Mouse (Mus musculus) limb, embryonic 11.5 days (tissue): ENCODE measurements around the gene Ltb. TPM values are rescaled to one million over a fixed set of nuclear protein-coding genes. Genes with fewer than 3 reads are reported as not detected.

Source experiments
- ATAC-seq: fragments of 200-750 bp; cut with Nextera tagmentation; 2 replicates; pipeline ENCODE4 v1.8.0; 2017; ENCODE audit warnings: low read depth; ENCODE audit not compliant: insufficient number of reproducible peaks, low FRiP score, low TSS enrichment
- DNase-seq: peaks from one replicate; pipeline ENCODE4 v3.0.0-alpha.2; 2015; ENCODE audit warnings: low spot score
- H3K27ac ChIP-seq: fragments of 300-500 bp; sonication (generic); replicated peaks from 2 replicates; pipeline ENCODE4 v1.5.1; 2014; ENCODE audit warnings: low read depth, mild to moderate bottlenecking, low read length
- H3K27me3 ChIP-seq: fragments of 300-500 bp; sonication (generic); 2 replicates; pipeline ENCODE4 v1.6.1; 2014; ENCODE audit warnings: mild to moderate bottlenecking, low read length, mixed read lengths; ENCODE audit not compliant: control insufficient read depth, insufficient read depth
- H3K36me3 ChIP-seq: fragments of 300-500 bp; sonication (generic); 2 replicates; pipeline ENCODE4 v1.6.1; 2014; ENCODE audit warnings: mild to moderate bottlenecking, low read length, moderate library complexity, mixed read lengths; ENCODE audit not compliant: control insufficient read depth, insufficient read depth
- H3K4me1 ChIP-seq: fragments of 300-500 bp; sonication (generic); 2 replicates; pipeline ENCODE4 v1.6.1; 2014; ENCODE audit warnings: low read length, mixed read lengths; ENCODE audit not compliant: control insufficient read depth, insufficient read depth
- H3K4me2 ChIP-seq: fragments of 300-500 bp; sonication (generic); 2 replicates; pipeline ENCODE4 v1.6.1; 2014; ENCODE audit warnings: low read depth, mild to moderate bottlenecking, moderate library complexity; ENCODE audit not compliant: severe bottlenecking
- H3K4me3 ChIP-seq: fragments of 300-500 bp; sonication (generic); 2 replicates; pipeline ENCODE4 v1.5.1; 2014; ENCODE audit warnings: low read depth, low read length
- H3K9ac ChIP-seq: fragments of 300-500 bp; sonication (generic); 2 replicates; pipeline ENCODE4 v1.6.1; 2014; ENCODE audit warnings: mild to moderate bottlenecking, low read length
- H3K9me3 ChIP-seq: fragments of 300-500 bp; sonication (generic); 2 replicates; pipeline ENCODE4 v1.6.1; 2016; ENCODE audit warnings: low read length; ENCODE audit not compliant: control insufficient read depth
- WGBS: fragments of 180-500 bp; shearing (Covaris S2); extraction: QIAGEN DNeasy Blood & Tissue Kit; methylation state at CpG from one replicate; pipeline ENCODE4 v1.1.7; 2014; 5-methylcytosine and 5-hydroxymethylcytosine counted together
- polyA plus RNA-seq: library from polyadenylated mRNA; unstranded; fragments of >200 nt; fragmentation: Nextera tagmentation; extraction: Ambion mirVana; gene quantifications from 2 replicates; pipeline ENCODE4 v1.2.1, GENCODE M21; 2014

Ltb gene
- polyA plus RNA-seq, 1 experiment from 2014 or later, result 0.45 TPM

DNA sequence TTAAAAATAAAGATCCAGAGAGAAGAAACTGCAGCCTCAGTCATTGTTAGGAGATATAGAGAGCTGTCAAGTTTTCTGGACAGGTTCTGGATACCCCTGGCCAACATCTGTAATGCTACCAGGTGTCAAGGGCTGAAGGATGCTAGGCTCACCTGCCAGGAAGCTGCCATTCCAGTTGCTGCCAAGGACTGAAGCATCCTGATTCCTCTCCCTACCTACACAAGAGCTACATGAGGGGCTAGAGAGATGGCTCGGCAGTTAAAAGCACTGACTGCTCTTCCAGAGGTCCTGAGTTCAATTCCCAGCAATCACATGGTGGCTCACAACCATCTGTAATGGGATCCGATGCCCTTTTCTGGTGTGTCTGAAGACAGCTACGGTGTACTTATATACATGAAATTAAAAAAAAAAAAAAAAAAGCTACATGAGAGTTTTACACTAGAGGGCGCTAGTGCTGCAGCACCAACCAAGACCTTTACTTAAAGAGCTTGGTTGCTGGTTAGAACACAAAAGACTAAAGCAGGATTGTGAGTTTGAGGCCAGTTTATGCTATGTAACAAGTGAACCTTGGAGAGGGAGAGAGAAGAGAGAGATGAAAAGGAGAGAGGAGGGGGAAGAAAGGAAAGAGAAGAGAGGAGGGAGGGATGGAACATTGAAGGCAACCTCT is 25.6 kb upstream of the Ltb start:
- H3K36me3 ChIP-seq, result no peaks in the 10 kb centered on the region
- H3K27ac ChIP-seq, result no peak overlapping the region
- H3K9me3 ChIP-seq, result no peaks in the 10 kb centered on the region
- whole genome bisulfite sequencing, result 24% methylated on average over 4 of the region's 4 CpGs
- H3K4me2 ChIP-seq, result no peak overlapping the region
- H3K27me3 ChIP-seq, result no peaks in the 10 kb centered on the region
- no peak overlapping the region for H3K9ac ChIP-seq
- DNase-seq, result no peak
- no peak overlapping the region for H3K4me3 ChIP-seq
- ATAC-seq, result no peak
- H3K4me1 ChIP-seq, result 0 out of 2 replicates have a peak, but pooled peaks cover 5% of the 10 kb centered on the region

- H3K4me1 ChIP-seq, result no peaks in the 10 kb centered on the region
- no peak overlapping the region for H3K4me3 ChIP-seq
- no peaks in the 10 kb centered on the region for H3K9me3 ChIP-seq
- H3K9ac ChIP-seq, result no peak overlapping the region
- ATAC-seq (no peak), DNase-seq (no peak)
- WGBS, result 71% methylated on average over 11 of the region's 11 CpGs
- no peak overlapping the region for H3K4me2 ChIP-seq
- H3K36me3 ChIP-seq, result no peaks in the 10 kb centered on the region
- no peaks in the 10 kb centered on the region for H3K27me3 ChIP-seq
- no peak overlapping the region for H3K27ac ChIP-seq
Measured at GRCm38 (mm10) chr17:35172445-35173234, 21.6 kb upstream of the Ltb start.

DNA sequence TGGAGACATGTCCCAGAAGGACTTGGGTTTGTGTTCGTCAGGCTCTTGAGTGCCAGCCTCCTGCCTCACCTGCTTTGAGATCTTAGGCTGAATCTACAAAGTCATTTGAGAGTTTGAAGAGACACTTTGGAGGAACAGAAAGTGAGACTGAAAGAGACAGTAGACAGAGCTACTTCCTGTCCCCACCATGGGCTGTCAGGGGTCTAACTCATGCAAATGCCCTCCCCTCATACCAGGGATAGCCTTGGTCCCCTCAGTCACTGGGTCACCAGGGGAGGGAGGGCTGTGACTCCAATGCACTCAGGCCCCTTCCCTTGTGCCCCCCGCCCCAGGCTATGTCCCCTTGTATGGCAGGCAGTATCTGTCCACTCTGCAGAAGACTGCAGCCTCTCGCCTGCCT is 20.9 kb upstream of the Ltb start:
- 61% methylated on average over 3 of the region's 3 CpGs for WGBS

GRCm38 (mm10) chr17:35174201-35174977 is 19.9 kb upstream of the Ltb start:
- Histone ChIP-seq H3K27ac (no peak overlapping the region), H3K4me3 (no peak overlapping the region), H3K9me3 (no peaks in the 10 kb centered on the region), H3K36me3 (no peaks in the 10 kb centered on the region), H3K4me2 (no peak overlapping the region), H3K9ac (peak overlapping the region; percentile 27; the same call in 1 of the 2 replicates), H3K4me1 (no peaks in the 10 kb centered on the region), H3K27me3 (no peaks in the 10 kb centered on the region)
- no peak for DNase-seq
- ATAC-seq, result no peak
- WGBS, result 52% methylated on average over 8 of the region's 8 CpGs

More for the DNA sequence above, 20.9 kb upstream of the Ltb start:
- DNase-seq (no peak), ATAC-seq (no peak)
- H3K9ac ChIP-seq, result no peak overlapping the region
- H3K27ac ChIP-seq, result no peak overlapping the region; the same call in 1 of the 2 replicates
- H3K4me1 ChIP-seq, result no peaks in the 10 kb centered on the region
- no peak overlapping the region for H3K4me3 ChIP-seq
- no peaks in the 10 kb centered on the region for H3K36me3 ChIP-seq
- H3K27me3 ChIP-seq, result no peaks in the 10 kb centered on the region
- H3K4me2 ChIP-seq, result no peak overlapping the region
- H3K9me3 ChIP-seq, result no peaks in the 10 kb centered on the region

DNA sequence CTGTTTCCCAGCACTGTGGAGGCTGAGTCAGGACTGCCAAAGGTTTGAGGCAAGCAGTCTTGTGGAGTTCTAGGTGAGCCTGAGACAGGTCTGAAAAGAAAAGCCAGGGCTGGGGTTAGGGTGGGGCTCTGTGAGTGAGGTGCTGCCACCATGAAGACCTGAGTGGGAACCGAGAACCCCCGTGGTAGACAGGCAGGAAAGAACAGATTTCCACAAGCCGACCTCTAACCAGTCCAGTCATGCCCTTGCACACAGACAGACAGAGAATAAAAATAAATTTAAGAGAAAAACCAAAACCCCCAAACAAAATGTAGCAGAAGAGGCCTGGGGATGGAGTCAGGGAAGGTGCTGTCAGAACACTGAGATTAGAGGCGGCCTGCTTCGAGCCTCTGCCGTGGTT is 18.9 kb upstream of the Ltb start:
- no peak for ATAC-seq
- no peaks in the 10 kb centered on the region for H3K9me3 ChIP-seq
- no peak overlapping the region for H3K4me3 ChIP-seq
- H3K27me3 ChIP-seq, result no peaks in the 10 kb centered on the region
- WGBS, result 82% methylated on average over 6 of the region's 6 CpGs
- no peak overlapping the region for H3K4me2 ChIP-seq
- H3K9ac ChIP-seq, result no peak overlapping the region
- H3K4me1 ChIP-seq, result no peaks in the 10 kb centered on the region
- H3K36me3 ChIP-seq, result no peaks in the 10 kb centered on the region
- H3K27ac ChIP-seq, result no peak overlapping the region
- no peak for DNase-seq

DNA sequence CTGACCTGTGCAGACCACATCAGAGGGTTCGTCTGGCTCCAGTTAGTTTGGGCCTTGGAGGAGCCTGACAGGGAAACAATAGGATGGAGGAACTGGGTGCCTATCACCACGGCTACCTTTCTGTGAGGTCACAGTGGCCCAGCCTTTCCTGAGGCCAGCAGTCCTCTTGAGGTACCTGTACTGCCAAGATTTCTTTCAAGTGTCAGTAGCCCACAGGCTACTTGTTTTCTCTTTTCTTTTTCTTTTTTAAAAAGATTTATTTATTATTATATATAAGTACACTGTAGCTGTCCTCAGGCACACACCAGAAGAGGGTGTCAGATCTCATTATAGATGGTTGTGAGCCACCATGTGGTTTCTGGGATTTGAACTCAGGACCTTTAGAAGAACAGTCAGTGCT is 18.3 kb upstream of the Ltb start, which contains the start of gene Aif1:
Aif1 (minus strand) TSS at position 101 of the 400 bp plus-strand sequence.
- Histone ChIP-seq H3K9ac (no peak within 1 kb of the TSS), H3K27ac (no peak within 1 kb of the TSS), H3K9me3 (no peaks in the 10 kb centered on the region), H3K4me2 (no peak within 1 kb of the TSS), H3K36me3 (no peaks in the 10 kb centered on the region), H3K4me3 (no peak within 1 kb of the TSS), H3K27me3 (no peaks in the 10 kb centered on the region), H3K4me1 (no peaks in the 10 kb centered on the region)
- ATAC-seq (no peak), DNase-seq (no peak)
- WGBS, result 63% methylated on average over 2 of the region's 2 CpGs

GRCm38 (mm10) chr17:35178528-35178927 is 15.7 kb upstream of the Ltb start:
- no peak overlapping the region for H3K4me3 ChIP-seq
- 17% methylated on average over 5 of the region's 5 CpGs for WGBS
- DNase-seq (peak; percentile 81), ATAC-seq (peak; percentile 67; the same call in 1 of the 2 replicates)
- H3K9ac ChIP-seq, result no peak overlapping the region
- no peak overlapping the region for H3K27ac ChIP-seq
- H3K9me3 ChIP-seq, result no peaks in the 10 kb centered on the region
- no peaks in the 10 kb centered on the region for H3K4me1 ChIP-seq
- no peak overlapping the region for H3K4me2 ChIP-seq
- no peaks in the 10 kb centered on the region for H3K36me3 ChIP-seq
- no peaks in the 10 kb centered on the region for H3K27me3 ChIP-seq

DNA sequence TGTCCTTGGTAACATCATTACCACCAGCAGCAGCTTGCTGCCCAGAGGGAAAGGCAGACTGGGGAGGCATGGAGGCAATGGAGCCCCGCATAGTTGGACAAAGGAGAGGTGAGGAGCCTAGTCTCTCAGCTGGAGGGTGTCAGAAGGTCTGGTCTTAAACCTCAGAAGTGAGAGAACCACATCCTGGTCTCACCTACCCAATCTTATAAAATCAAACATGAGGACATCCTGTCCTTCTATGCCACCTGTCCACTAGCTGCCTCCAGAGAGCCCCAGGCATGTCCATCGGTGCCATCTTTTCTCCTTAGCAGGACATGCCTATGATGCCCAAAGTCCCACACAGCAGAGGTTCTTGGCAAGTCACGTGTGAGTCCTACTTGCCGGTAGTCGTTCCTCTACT is 14.1 kb upstream of the Ltb start:
- Histone ChIP-seq H3K4me3 (no peak overlapping the region), H3K36me3 (no peaks in the 10 kb centered on the region), H3K4me2 (no peak overlapping the region), H3K9ac (no peak overlapping the region), H3K4me1 (no peaks in the 10 kb centered on the region), H3K27me3 (no peaks in the 10 kb centered on the region), H3K9me3 (no peaks in the 10 kb centered on the region), H3K27ac (no peak overlapping the region)
- ATAC-seq, result no peak
- no peak for DNase-seq
- WGBS, result 89% methylated on average over 5 of the region's 5 CpGs
